Mouse (Mus musculus) megakaryocyte progenitor cell, adult 5-6 weeks (primary cell): ENCODE measurements around the gene Olfr726. TPM values are rescaled to one million over a fixed set of nuclear protein-coding genes. Genes with fewer than 3 reads are reported as not detected.

Experiments used
- ATAC-seq: replicated peaks from 2 replicates; pipeline ENCODE4 v1.8.0; 2016; ENCODE audit warnings: mild to moderate bottlenecking, moderate TSS enrichment, inconsistent platforms; ENCODE audit not compliant: poor library complexity
- total RNA-seq, 2 experiments: library from RNA; stranded (forward) in 1 of 2; stranded (reverse) in 1 of 2; fragments of 157-497, 149-512 nt in 1 of 2; fragments of 200-1000 nt in 1 of 2; gene quantifications; 2 replicates each; pipeline versions ENCODE4 v1.2.3 to v1.2.4; 2015 to 2017

The Olfr726 gene
- total RNA-seq (2015) (not detected in 2 replicates), total RNA-seq (2017) (not detected in 2 replicates)

GRCm38 (mm10) chr14:50090853-50091252, at the start of gene Olfr726:
Olfr726 (minus strand) TSS chr14:50090953.
- ATAC-seq: no peak

GRCm38 (mm10) chr14:50122886-50123285, 32.1 kb upstream of the Olfr726 start, which contains the start of gene Olfr727:
Olfr727 (plus strand) TSS chr14:50123186.
- no peak for ATAC-seq

- peak; percentile 22 for ATAC-seq
These were observed 28.0 kb downstream of the Olfr726 start for GRCm38 (mm10) chr14:50062733-50063104.

GRCm38 (mm10) chr14:50061955-50062732, 28.6 kb downstream of the Olfr726 start:
- ATAC-seq: peak; percentile 90

GRCm38 (mm10) chr14:50061590-50061954, 29.2 kb downstream of the Olfr726 start:
- peak; percentile 26 for ATAC-seq

- 0 out of 2 replicates have a peak, but pooled peaks have one; percentile 4 for ATAC-seq
These were observed 29.6 kb downstream of the Olfr726 start for GRCm38 (mm10) chr14:50061179-50061578.

GRCm38 (mm10) chr14:50040275-50040674, 50.5 kb downstream of the Olfr726 start, which contains the start of gene Olfr725:
Olfr725 (minus strand) TSS chr14:50040375.
- ATAC-seq: no peak

Other genes starting within 250 kb of the Olfr726 start
- not detected in 2 replicates for gene Olfr722, start 189.0 kb downstream of the Olfr726 start, total RNA-seq (2015)
- not detected in 2 replicates for gene Olfr722, start 189.0 kb downstream of the Olfr726 start, total RNA-seq (2017)
- not detected in 2 replicates for gene Olfr723, start 159.2 kb downstream of the Olfr726 start, total RNA-seq (2015)
- gene Olfr723, start 159.2 kb downstream of the Olfr726 start, total RNA-seq (2017): not detected in 2 replicates
- not detected in 2 replicates for gene Olfr724, start 127.7 kb downstream of the Olfr726 start, total RNA-seq (2015)
- not detected in 2 replicates for gene Olfr724, start 127.7 kb downstream of the Olfr726 start, total RNA-seq (2017)
- gene Olfr725, start 50.6 kb downstream of the Olfr726 start, total RNA-seq (2015): not detected in 2 replicates
- not detected in 2 replicates for gene Olfr725, start 50.6 kb downstream of the Olfr726 start, total RNA-seq (2017)
- not detected in 2 replicates for gene Olfr727, start 32.2 kb upstream of the Olfr726 start, total RNA-seq (2015)
- not detected in 2 replicates for gene Olfr727, start 32.2 kb upstream of the Olfr726 start, total RNA-seq (2017)
- not detected in 2 replicates for gene Olfr728, start 51.7 kb upstream of the Olfr726 start, total RNA-seq (2015)
- gene Olfr728, start 51.7 kb upstream of the Olfr726 start, total RNA-seq (2017): not detected in 2 replicates
- gene Olfr729, start 62.0 kb upstream of the Olfr726 start, total RNA-seq (2015): not detected in 2 replicates
- not detected in 2 replicates for gene Olfr729, start 62.0 kb upstream of the Olfr726 start, total RNA-seq (2017)
- not detected in 2 replicates for gene Olfr730, start 97.2 kb upstream of the Olfr726 start, total RNA-seq (2015)
- not detected in 2 replicates for gene Olfr730, start 97.2 kb upstream of the Olfr726 start, total RNA-seq (2017)
- not detected in 2 replicates for gene Olfr731, start 150.9 kb upstream of the Olfr726 start, total RNA-seq (2015)
- not detected in 2 replicates for gene Olfr731, start 150.9 kb upstream of the Olfr726 start, total RNA-seq (2017)
- gene Olfr732, start 193.3 kb upstream of the Olfr726 start, total RNA-seq (2015): not detected in 2 replicates
- gene Olfr732, start 193.3 kb upstream of the Olfr726 start, total RNA-seq (2017): not detected in 2 replicates
- gene Olfr733, start 210.6 kb upstream of the Olfr726 start, total RNA-seq (2015): not detected in 2 replicates
- not detected in 2 replicates for gene Olfr733, start 210.6 kb upstream of the Olfr726 start, total RNA-seq (2017)
- gene Olfr734, start 235.8 kb upstream of the Olfr726 start, total RNA-seq (2015): not detected in 2 replicates
- not detected in 2 replicates for gene Olfr734, start 235.8 kb upstream of the Olfr726 start, total RNA-seq (2017)